Mouse (Mus musculus): Measurements from ENCODE around the gene Gm10334. TPM values are rescaled to one million over a fixed set of nuclear protein-coding genes. Genes with fewer than 3 reads are reported as not detected.
"Not testable (repeated sequence)": the region's sequence is repeated elsewhere in the genome, so short reads cannot be mapped to it uniquely, and the experiment has no call there.

Gm10334 gene
- not detected in 2 replicates for polyA plus RNA-seq (2012; rRNA removed)

DNA sequence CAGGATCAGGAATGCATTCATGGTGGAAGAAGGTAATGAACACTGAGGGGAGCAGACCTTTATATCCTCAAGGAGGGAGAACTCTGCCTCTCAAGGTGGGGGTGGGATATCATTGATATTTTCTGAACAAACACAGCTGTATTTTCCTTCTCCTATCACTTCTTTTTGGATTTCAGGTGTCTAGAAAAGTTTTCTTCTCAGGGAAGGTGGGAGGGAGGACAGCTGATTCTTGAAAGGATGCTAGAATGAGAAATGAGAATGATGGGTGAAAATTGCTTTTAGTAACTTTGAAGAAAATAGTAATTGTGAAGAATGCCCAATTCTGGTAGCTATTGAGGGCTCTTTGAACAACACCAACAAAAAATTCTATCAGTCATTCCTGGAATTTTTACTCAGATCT, at the start of gene Gm10334:
TSS of gene Gm10334 (minus strand) at position 101 of the 400 bp plus-strand sequence.
- not testable (repeated sequence) for DNase-seq (ENCODE audit: low spot score)

DNA sequence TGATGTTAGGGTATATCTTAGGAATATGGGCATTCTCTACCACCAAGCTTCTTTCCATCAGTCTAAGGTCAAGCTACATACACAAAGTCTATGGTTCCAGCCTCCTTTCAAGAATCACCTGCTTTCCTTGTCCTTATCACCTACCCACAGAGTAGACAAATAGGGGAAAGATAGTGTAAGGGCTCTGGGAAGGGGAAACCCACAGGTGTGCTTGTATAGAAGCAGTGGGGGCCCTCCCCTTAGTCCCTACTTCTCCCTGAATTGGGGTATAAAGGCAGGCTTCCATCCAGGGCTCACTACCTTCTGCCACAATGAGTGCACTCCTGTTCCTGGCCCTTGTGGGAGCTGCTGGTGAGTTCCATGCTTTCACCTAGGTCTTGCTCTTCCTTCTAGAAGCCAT, 12.7 kb upstream of the Gm10334 start, which contains the start of gene Prss1:
TSS of gene Prss1 (plus strand) at position 301 of the 400 bp plus-strand sequence.
- not testable (repeated sequence) for DNase-seq (ENCODE audit: low spot score)

DNA sequence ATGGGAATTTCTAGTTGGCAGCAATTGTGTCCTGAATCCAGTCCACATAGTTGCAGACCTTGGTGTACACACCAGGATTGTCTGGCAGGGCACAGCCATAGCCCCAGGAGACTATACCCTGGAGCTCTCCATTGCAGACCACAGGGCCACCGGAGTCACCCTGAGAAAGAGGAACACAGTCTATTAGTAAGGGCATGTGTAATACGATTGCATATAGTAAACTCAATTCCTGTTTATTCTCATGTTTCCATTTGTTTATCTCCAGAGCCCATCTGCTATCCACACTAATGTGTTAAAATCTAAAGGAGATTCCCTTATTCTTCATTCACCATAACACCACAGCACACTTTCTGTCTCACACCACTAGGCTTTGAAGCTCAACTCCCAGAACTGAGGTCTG, 3.7 kb downstream of the Gm10334 start:
- DNase-seq (ENCODE audit: low spot score): not testable (repeated sequence)

Other genes with a start within 250 kb of the Gm10334 start
- 0.23 and 1.2 TPM in 2 replicates for gene Try4, start 143.9 kb downstream of the Gm10334 start, polyA plus RNA-seq (2012; rRNA removed)
- gene Try5, start 129.3 kb downstream of the Gm10334 start, polyA plus RNA-seq (2012; rRNA removed): 0.08 and 0.60 TPM in 2 replicates
- gene Try10, start 92.0 kb downstream of the Gm10334 start, polyA plus RNA-seq (2012; rRNA removed): not detected in 2 replicates
- not detected in 2 replicates for gene Prss3, start 68.5 kb downstream of the Gm10334 start, polyA plus RNA-seq (2012; rRNA removed)
- not detected in 2 replicates for gene Gm5771, start 53.8 kb downstream of the Gm10334 start, polyA plus RNA-seq (2012; rRNA removed)
- not detected in 2 replicates for gene Prss1, start 12.8 kb upstream of the Gm10334 start, polyA plus RNA-seq (2012; rRNA removed)
- gene Prss2, start 75.6 kb upstream of the Gm10334 start, polyA plus RNA-seq (2012; rRNA removed): 0.12 and 1.0 TPM in 2 replicates
- 10.7 and 11.2 TPM in 2 replicates for gene Ephb6, start 159.3 kb upstream of the Gm10334 start, polyA plus RNA-seq (2012; rRNA removed)
- 0.15 and 0.22 TPM in 2 replicates for gene Trpv6, start 190.3 kb upstream of the Gm10334 start, polyA plus RNA-seq (2012; rRNA removed)
- gene Trpv5, start 234.6 kb upstream of the Gm10334 start, polyA plus RNA-seq (2012; rRNA removed): not detected in 2 replicates
- not detected in 2 replicates for gene Llcfc1, start 238.3 kb upstream of the Gm10334 start, polyA plus RNA-seq (2012; rRNA removed)

All from urinary bladder, adult 2 months (tissue).